Mouse (Mus musculus) erythroblast, embryonic 14.5 days (primary cell): Measurements from ENCODE around the gene Psmc6.

Experiments used
- GATA1 ChIP-seq: IDR thresholded peaks from 2 replicates; pipeline ENCODE4 v1.6.1; 2012; ENCODE audit warnings: low read length, inconsistent platforms, mixed read lengths
- TAL1 ChIP-seq: IDR thresholded peaks from 3 replicates; pipeline ENCODE4 v1.6.1; 2012; ENCODE audit warnings: low read length, inconsistent platforms, mixed read lengths

DNA sequence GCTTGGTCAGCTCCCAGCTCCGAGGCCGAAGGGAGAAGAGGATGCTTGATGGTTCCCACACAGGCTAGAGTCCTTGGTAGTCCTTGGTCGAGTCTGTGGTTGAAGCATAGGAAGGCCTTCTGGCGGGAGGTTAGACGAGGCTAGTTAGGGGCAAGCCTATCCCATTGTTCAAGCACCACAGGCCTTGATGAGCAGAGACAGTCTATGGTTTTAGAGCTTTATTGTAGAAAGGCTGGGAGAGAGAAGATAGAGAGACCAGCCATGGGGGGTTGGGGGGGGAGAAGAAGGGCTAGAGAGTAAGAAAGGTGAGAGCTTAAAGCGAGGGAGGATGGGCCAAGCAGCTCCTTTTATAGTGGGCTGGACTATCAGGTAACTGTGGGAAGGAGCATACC, 35.6 kb downstream of the Psmc6 start:
- TF ChIP-seq TAL1 (no peak), GATA1 (no peak)
